Mouse (Mus musculus) thymus, adult 2 months (tissue): ENCODE results near the gene Fam186a.

Experiments
- CTCF ChIP-seq: fragments of 200-500 bp; IDR thresholded peaks from 2 replicates; pipeline ENCODE4 v1.5.1; 2012; ENCODE audit warnings: mild to moderate bottlenecking, control low read depth, low read length, moderate library complexity, borderline replicate concordance; ENCODE audit not compliant: control insufficient read depth, poor library complexity, insufficient read depth; ENCODE audit errors: extremely low read depth
- POLR2A ChIP-seq: fragments of 200-500 bp; IDR thresholded peaks from 2 replicates; pipeline ENCODE4 v1.6.1; 2012; ENCODE audit warnings: mild to moderate bottlenecking, low read length, control low read depth, moderate library complexity; ENCODE audit not compliant: control insufficient read depth, poor library complexity, insufficient read depth; ENCODE audit errors: extremely low read depth

GRCm38 (mm10) chr15:99896621-99897020, 70.2 kb downstream of the Fam186a start:
- TF ChIP-seq POLR2A (no peak), CTCF (no peak)
